Mouse (Mus musculus) effector memory CD4-positive, alpha-beta T cell, adult 5 months (primary cell): ENCODE results near the gene Nat8. TPM values are rescaled to one million over a fixed set of nuclear protein-coding genes. Genes with fewer than 3 reads are reported as not detected.

Source experiments
- polyA plus RNA-seq: library from polyadenylated mRNA; unstranded; fragments of 100-300 nt; shearing (Covaris generic); gene quantifications from one replicate; pipeline ENCODE4 v1.2.1, GENCODE M21; 2017

Gene Nat8
- polyA plus RNA-seq, result not detected

GRCm38 (mm10) chr6:85831796-85832321 is at the start of gene Nat8:
Nat8 (minus strand) TSS chr6:85832082.

GRCm38 (mm10) chr6:85869006-85869405 is 37.1 kb upstream of the Nat8 start, which contains the start of gene Nat8f2:
Nat8f2 (minus strand) TSS chr6:85869158.

GRCm38 (mm10) chr6:85820837-85821236 is 11.0 kb downstream of the Nat8 start, which contains the start of the genes Nat8f6 and Nat8f5:
Nat8f6 (minus strand) TSS chr6:85820954.
Nat8f5 (minus strand) TSS chr6:85820972.

Other genes with a start within 250 kb of the Nat8 start
- gene Alms1, start 244.6 kb downstream of the Nat8 start, polyA plus RNA-seq, result 1.6 TPM
- not detected for gene Nat8f7, start 118.9 kb downstream of the Nat8 start, polyA plus RNA-seq
- not detected for gene Nat8f3, start 66.3 kb downstream of the Nat8 start, polyA plus RNA-seq
- gene Nat8f6, start 11.1 kb downstream of the Nat8 start, polyA plus RNA-seq, result not detected
- not detected for gene Nat8f5, start 11.1 kb downstream of the Nat8 start, polyA plus RNA-seq
- gene Nat8f2, start 37.1 kb upstream of the Nat8 start, polyA plus RNA-seq, result not detected
- gene Nat8f4, start 72.8 kb upstream of the Nat8 start, polyA plus RNA-seq, result 1.9 TPM
- 18.3 TPM for gene Tprkb, start 79.8 kb upstream of the Nat8 start, polyA plus RNA-seq
- 1.9 TPM for gene Nat8f1, start 83.6 kb upstream of the Nat8 start, polyA plus RNA-seq
- 215 TPM for gene Dusp11, start 129.6 kb upstream of the Nat8 start, polyA plus RNA-seq
- gene Figla, start 184.1 kb upstream of the Nat8 start, polyA plus RNA-seq, result not detected
- gene Add2, start 196.6 kb upstream of the Nat8 start, polyA plus RNA-seq, result not detected